Mouse (Mus musculus) cerebellum, adult 2 months (tissue): ENCODE results near the gene Cks2. TPM values are rescaled to one million over a fixed set of nuclear protein-coding genes. Genes with fewer than 3 reads are reported as not detected.

Source experiments
- DNase-seq, 2 experiments: peaks; one replicate each; pipeline ENCODE4 v3.0.0; 2021
- H3K27ac ChIP-seq: fragments of 200-500 bp; 2 replicates; pipeline ENCODE4 v1.5.1; 2012; ENCODE audit warnings: low read length, control low read depth, inconsistent platforms; ENCODE audit not compliant: insufficient read depth
- H3K27me3 ChIP-seq: fragments of 200-500 bp; 2 replicates; pipeline ENCODE4 v1.6.1; 2012; ENCODE audit warnings: inconsistent platforms, mild to moderate bottlenecking, low read length, moderate library complexity; ENCODE audit not compliant: control insufficient read depth, insufficient read depth
- H3K4me1 ChIP-seq: fragments of 200-500 bp; 2 replicates; pipeline ENCODE4 v1.6.1; 2011; ENCODE audit warnings: low read length; ENCODE audit not compliant: control insufficient read depth, insufficient read depth
- H3K4me3 ChIP-seq: fragments of 200-500 bp; replicated peaks from 2 replicates; pipeline ENCODE3; 2011; ENCODE audit warnings: mild to moderate bottlenecking, low read depth, low read length, control low read depth; ENCODE audit not compliant: insufficient read depth
- CTCF ChIP-seq: fragments of 200-500 bp; IDR thresholded peaks from 2 replicates; pipeline ENCODE4 v1.5.1; 2011; ENCODE audit warnings: low read depth, mild to moderate bottlenecking, control low read depth, low read length, moderate library complexity, borderline replicate concordance; ENCODE audit not compliant: insufficient read depth
- POLR2A ChIP-seq: fragments of 200-500 bp; IDR thresholded peaks from 2 replicates; pipeline ENCODE4 v1.6.1; 2011; ENCODE audit warnings: low read length, control low read depth, borderline replicate concordance; ENCODE audit not compliant: insufficient read depth
- WGBS: fragments of 180-500 bp; shearing (Covaris S2); methylation state at CpG from one replicate; pipeline ENCODE4 v1.1.7; 2018; 5-methylcytosine and 5-hydroxymethylcytosine counted together
- polyA plus RNA-seq: library from polyadenylated mRNA; depleted of rRNA; stranded (reverse); fragments of >200 nt; gene quantifications from 2 replicates; pipeline ENCODE4 v1.2.3, GENCODE M21; 2012

Gene Cks2
- polyA plus RNA-seq, 1 experiment = 5.5 TPM

DNA sequence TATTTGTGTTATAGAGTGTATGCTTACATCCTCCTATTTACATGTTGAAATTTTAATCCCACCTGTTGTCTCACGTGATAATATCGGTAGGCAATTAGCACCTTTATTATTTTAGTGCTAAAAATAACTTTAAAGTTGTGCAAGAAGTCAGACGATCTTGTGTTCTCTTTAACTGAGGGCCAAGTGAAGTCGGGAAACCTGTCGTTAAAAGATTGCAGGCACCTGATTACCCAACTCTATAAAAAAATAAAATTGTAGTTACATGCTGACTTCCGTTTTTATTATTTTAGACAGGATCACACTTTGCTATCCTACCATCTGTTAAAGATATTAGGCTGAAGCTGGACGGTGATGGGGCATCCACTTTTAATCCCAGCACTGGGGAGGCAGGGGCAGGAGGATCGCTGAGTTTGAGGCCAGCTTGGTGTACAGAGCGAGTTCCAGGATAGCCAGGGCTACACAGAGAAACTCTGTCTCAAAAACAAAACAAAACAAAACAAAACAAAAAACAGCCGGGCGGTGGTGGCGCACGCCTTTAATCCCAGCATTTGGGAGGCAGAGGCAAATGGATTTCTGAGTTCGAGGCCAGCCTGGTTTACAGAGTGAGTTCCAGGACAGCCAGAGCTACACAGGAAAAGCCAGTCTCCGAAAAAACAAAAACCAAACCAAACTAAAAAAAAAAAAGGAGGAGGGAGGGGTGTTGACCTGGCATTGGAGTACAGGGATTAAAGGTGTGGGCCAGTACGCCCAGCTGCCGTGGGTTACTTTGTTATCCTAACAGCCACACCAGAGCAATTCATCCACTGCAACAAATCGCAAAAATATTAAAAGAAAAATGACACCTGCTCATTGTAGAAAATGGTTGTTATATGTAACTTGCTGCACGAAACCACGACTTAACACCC is 856 bp upstream of the Cks2 start:
- Histone ChIP-seq H3K4me3 (peak overlapping the region; percentile 69), H3K27ac (no peak overlapping the region), H3K27me3 (no peaks in the 10 kb centered on the region), H3K4me1 (no peaks in the 10 kb centered on the region)
- TF ChIP-seq POLR2A (no peak), CTCF (no peak)
- DNase-seq = no peak
- WGBS = 48% methylated on average over 20 of the region's 20 CpGs

DNA sequence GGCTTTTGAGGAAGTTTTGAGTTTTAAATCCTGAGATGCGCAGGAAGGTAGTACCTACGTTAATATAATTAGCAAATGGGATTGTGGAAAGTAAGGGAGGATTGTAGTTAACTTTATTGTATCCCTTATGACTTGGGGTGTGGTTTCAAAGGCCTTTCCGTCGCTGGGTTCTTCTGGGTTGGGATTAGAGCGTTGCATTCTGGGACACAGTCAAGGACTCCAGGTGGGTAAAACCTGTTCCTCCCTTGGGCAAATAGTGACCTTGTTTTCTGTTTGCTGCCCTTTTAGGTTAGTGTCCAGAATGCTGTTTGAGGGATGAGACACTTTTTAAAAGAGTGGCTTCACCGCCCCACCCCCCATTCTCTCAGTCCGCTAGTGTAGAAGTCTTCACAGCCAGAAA is 840 bp downstream of the Cks2 start:
- WGBS = 1% methylated on average over 7 of the region's 7 CpGs
- Histone ChIP-seq H3K4me3 (no peak overlapping the region), H3K27me3 (no peaks in the 10 kb centered on the region), H3K27ac (no peak overlapping the region), H3K4me1 (no peaks in the 10 kb centered on the region)
- TF ChIP-seq CTCF (no peak), POLR2A (no peak)
- DNase-seq = no peak

DNA sequence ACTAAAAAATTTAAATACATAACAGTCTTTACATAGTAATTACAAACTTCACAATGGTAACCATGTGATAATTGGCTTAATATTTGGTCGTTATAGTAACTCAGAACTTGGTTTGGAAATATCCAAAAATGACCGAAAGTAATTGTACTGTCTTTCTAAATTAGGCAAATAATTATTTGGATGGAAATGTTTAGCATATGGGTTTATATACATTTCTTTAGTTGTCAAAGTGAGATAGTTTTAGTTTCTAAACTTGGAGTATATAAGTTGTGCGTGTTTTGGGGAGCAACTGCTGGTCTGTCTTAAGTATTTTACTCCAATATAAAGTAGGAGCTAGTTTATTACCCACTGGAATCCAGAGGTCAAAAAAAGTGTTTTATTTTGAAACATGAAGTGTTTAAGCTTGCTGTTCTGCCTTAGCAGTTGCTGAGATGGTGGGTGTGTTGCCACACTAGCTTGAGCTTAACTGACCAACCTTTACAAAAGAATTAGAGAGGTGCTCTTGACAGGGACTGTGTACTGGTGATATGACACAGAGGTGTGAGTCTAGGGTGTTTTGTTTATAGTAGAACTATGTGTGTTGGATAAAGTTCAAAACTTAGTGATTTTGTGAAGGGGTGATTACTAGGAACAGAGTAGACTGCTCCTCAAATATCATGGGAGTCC is 1.5 kb downstream of the Cks2 start:
- no peak for DNase-seq
- Histone ChIP-seq H3K27ac (no peak overlapping the region), H3K4me3 (no peak overlapping the region), H3K4me1 (no peaks in the 10 kb centered on the region), H3K27me3 (no peaks in the 10 kb centered on the region)
- TF ChIP-seq CTCF = no peak
- TF ChIP-seq POLR2A = no peak
- 23% methylated on average over 3 of the region's 3 CpGs for WGBS

DNA sequence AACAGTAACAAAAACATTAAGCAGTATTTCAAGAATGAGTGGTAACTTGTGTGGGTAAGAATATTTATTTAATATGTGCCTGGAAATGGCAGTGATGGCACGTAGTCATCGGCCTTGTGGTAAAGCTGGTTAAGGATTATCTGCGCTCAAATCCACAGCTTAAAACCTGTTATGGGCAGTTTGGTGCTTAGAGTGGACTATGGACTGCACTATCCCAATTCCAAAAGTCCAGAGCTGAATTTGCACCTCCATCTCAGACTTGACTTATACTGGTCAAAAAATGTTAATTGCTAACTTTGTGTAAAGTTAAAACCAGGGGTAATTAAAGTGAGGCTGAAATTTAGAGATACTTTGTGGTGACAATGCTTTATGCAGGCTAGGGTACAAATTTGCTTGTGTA is 2.7 kb downstream of the Cks2 start:
- Histone ChIP-seq H3K4me3 (no peak overlapping the region), H3K27ac (no peak overlapping the region), H3K4me1 (peaks cover 5% of the 10 kb centered on the region; the same call in 1 of the 2 replicates), H3K27me3 (no peaks in the 10 kb centered on the region)
- 96% methylated on average over 3 of the region's 3 CpGs for WGBS
- DNase-seq = no peak
- TF ChIP-seq CTCF = no peak
- TF ChIP-seq POLR2A = no peak

DNA sequence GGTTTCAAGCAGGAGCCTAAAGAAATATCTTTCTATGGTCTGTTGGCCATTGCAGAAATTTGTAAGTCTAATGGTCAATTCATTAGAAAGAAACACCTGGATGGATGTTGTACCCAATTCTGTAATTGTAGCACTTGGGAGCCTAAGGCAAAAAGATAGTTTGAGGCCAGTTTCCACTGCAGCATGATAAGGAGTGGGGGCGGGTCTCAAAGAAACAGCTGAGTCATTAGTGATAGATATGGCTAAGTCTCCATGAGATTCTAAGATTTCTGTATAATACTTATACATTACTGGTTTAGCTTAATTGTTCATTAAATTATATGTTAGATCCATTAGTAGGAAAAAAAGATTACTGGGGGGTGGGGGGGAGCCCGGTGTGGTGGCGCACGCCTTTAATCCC is 3.2 kb downstream of the Cks2 start:
- Histone ChIP-seq H3K27me3 (no peaks in the 10 kb centered on the region), H3K27ac (no peak overlapping the region), H3K4me3 (no peak overlapping the region), H3K4me1 (peaks cover 10% of the 10 kb centered on the region)
- TF ChIP-seq POLR2A = no peak
- no peak for TF ChIP-seq CTCF
- no peak for DNase-seq
- WGBS = 85% methylated on average over 4 of the region's 4 CpGs

DNA sequence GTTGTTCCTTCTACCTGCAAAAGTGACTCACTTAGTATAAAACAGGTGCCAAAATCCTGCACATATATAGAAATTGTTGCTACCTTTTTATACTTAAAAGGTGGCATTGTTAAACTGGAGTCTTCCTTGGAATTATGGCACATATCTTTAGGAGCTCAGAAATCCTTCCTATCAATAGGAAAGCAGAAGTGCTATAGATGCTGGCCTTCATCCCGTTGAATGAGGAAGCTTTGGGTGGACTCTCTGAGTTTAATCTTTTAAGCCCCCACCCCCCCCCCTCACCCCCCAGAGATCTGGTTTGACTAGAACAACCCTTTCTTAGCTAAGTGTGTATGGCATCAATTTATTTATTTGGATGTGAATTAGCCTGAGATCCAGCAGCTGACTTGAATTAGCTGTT is 4.7 kb downstream of the Cks2 start:
- no peak overlapping the region for H3K4me3 ChIP-seq
- H3K27ac ChIP-seq = no peak overlapping the region
- H3K4me1 ChIP-seq = peaks cover 11% of the 10 kb centered on the region
- H3K27me3 ChIP-seq = no peaks in the 10 kb centered on the region
- TF ChIP-seq CTCF = no peak
- 68% methylated on average over 1 of the region's 1 CpGs for WGBS
- DNase-seq = no peak

DNA sequence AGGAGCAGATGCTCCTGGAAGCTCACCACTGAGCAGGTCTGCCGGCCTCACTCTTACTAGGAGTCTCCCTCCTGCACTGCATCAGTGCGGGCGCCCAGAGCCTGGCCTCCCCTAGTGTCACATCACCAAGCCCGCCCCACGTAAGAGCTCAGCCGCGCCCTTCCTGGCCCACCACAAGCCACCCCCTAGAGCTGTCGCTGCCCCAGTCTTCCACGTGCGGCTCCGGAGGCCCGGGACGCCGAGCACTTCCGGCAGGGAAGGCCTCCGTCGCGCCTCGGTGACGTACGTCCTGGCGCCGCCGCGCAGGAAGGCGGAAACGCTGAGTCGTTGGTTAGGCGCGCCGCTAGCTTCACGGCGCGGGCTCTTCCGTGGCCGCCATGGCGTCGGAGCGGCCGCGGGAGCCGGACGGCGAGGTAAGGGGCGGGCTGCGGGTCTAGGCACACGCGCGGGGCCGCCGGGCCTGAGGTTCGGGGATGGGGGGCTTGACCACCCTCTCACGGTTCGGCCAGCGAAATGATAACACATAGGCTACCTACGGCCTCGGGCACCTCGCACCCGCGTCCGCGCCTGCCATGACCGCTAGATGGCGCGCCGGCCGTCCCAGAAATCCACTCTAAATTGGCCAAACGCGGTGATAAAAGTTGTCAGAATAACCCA is 6.5 kb downstream of the Cks2 start, which contains the start of gene Secisbp2:
TSS of gene Secisbp2 (plus strand) at position 290 of the 657 bp plus-strand sequence.
- DNase-seq = peak; percentile 95 to 97

More for the DNA sequence above, 6.5 kb downstream of the Cks2 start, which contains the start of gene Secisbp2:
- under 1% methylated on average over 69 of the region's 69 CpGs for WGBS
- Histone ChIP-seq H3K27ac (peak within 1 kb of the TSS; percentile 90), H3K27me3 (no peaks in the 10 kb centered on the region), H3K4me3 (peak within 1 kb of the TSS; percentile 88), H3K4me1 (peaks cover 11% of the 10 kb centered on the region)
- TF ChIP-seq CTCF (peak; percentile 82), POLR2A (peak; percentile 84; the same call in 1 of the 2 replicates)
